Mouse (Mus musculus) c-Kit-negative CD71-positive TER-119-positive erythroid progenitor cells, embryonic 14.5 days (primary cell): Measurements from ENCODE around the gene Gatad2b.
A peak's percentile ranks its signal among the peaks of the same experiment; 100 is the strongest.
"Not testable (repeated sequence)": the region's sequence is repeated elsewhere in the genome, so short reads cannot be mapped to it uniquely, and the experiment has no call there.

Experiments
- DNase-seq: peaks from one replicate; pipeline ENCODE4 v3.0.0-alpha.2; 2013; ENCODE audit warnings: low read depth, low spot score

Gatad2b gene

GRCm38 (mm10) chr3:90265932-90266741 lies 26.8 kb upstream of the Gatad2b start:
- DNase-seq, result no peak

GRCm38 (mm10) chr3:90266901-90267775 lies 25.8 kb upstream of the Gatad2b start:
- no peak for DNase-seq

GRCm38 (mm10) chr3:90268190-90268589 lies 24.8 kb upstream of the Gatad2b start:
- DNase-seq, result no peak

- DNase-seq, result no peak
Observed at GRCm38 (mm10) chr3:90268971-90269370, 24.0 kb upstream of the Gatad2b start.

- no peak for DNase-seq
Observed at GRCm38 (mm10) chr3:90270784-90271183, 22.2 kb upstream of the Gatad2b start.

- DNase-seq, result no peak
Observed at GRCm38 (mm10) chr3:90272170-90272569, 20.8 kb upstream of the Gatad2b start.

- DNase-seq, result no peak
Observed at GRCm38 (mm10) chr3:90273855-90274254, 19.1 kb upstream of the Gatad2b start.

- DNase-seq, result no peak
Observed at GRCm38 (mm10) chr3:90275286-90275685, 17.7 kb upstream of the Gatad2b start.

- DNase-seq, result no peak
Observed at GRCm38 (mm10) chr3:90276858-90277257, 16.1 kb upstream of the Gatad2b start.

GRCm38 (mm10) chr3:90277793-90278192 lies 15.2 kb upstream of the Gatad2b start:
- no peak for DNase-seq

- DNase-seq, result no peak
Observed at GRCm38 (mm10) chr3:90278211-90278610, 14.8 kb upstream of the Gatad2b start.

GRCm38 (mm10) chr3:90279216-90279615 lies 13.8 kb upstream of the Gatad2b start:
- no peak for DNase-seq

GRCm38 (mm10) chr3:90279743-90280142 lies 13.2 kb upstream of the Gatad2b start:
- DNase-seq, result no peak

GRCm38 (mm10) chr3:90280708-90281107 lies 12.3 kb upstream of the Gatad2b start:
- DNase-seq, result no peak

- no peak for DNase-seq
Observed at GRCm38 (mm10) chr3:90284150-90284549, 8.8 kb upstream of the Gatad2b start.

GRCm38 (mm10) chr3:90289403-90289802 lies 3.6 kb upstream of the Gatad2b start:
- not testable (repeated sequence) for DNase-seq

GRCm38 (mm10) chr3:90290602-90291001 lies 2.4 kb upstream of the Gatad2b start:
- DNase-seq, result no peak

- no peak for DNase-seq
Observed at GRCm38 (mm10) chr3:90291982-90292344, 1.0 kb upstream of the Gatad2b start.

GRCm38 (mm10) chr3:90293352-90294063 lies 530 bp downstream of the Gatad2b start:
- DNase-seq, result peak; percentile 20

GRCm38 (mm10) chr3:90294064-90294440 lies 1.1 kb downstream of the Gatad2b start:
- DNase-seq, result peak; percentile 33

GRCm38 (mm10) chr3:90294651-90295050 lies 1.7 kb downstream of the Gatad2b start:
- peak; percentile 9 for DNase-seq

- DNase-seq, result no peak
Observed at GRCm38 (mm10) chr3:90305801-90306200, 12.8 kb downstream of the Gatad2b start.
